Mouse (Mus musculus) bone marrow macrophage, adult 2 months (primary cell): ENCODE data around the gene Gna14.

ENCODE experiments used
- CTCF ChIP-seq: IDR thresholded peaks from 2 replicates; pipeline ENCODE4 v1.5.1; 2012; ENCODE audit warnings: low read depth, mild to moderate bottlenecking, low read length, moderate library complexity
- POLR2A ChIP-seq: IDR thresholded peaks from 2 replicates; pipeline ENCODE4 v1.6.1; 2012; ENCODE audit warnings: mild to moderate bottlenecking, low read depth, low read length, borderline replicate concordance

DNA sequence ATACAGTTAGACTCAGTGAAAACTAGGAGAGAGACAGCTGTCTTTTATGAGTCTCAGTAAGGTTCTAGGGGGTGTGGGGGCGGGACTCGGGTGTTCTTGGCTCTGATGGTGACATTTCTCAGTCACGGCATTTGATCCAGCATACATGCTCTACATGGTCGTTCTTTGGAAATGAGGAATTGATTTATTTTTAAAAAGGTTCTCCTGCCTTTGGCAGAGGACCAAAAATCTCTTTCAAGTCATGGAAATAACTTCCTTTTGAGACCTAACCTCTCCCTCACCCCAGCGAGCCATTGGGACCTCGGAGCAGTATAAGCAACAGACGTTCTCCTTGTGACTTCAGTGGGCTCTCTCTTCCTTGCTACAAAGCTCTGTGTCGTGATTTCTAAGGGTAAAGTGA, 121.4 kb downstream of the Gna14 start:
- TF ChIP-seq CTCF, result no peak
- no peak for TF ChIP-seq POLR2A
